Mouse (Mus musculus): ENCODE measurements around the gene Pld6. TPM values are rescaled to one million over a fixed set of nuclear protein-coding genes. Genes with fewer than 3 reads are reported as not detected.

Gene Pld6
- polyA plus RNA-seq, 1 experiment from 2014 or later, result 2.0 TPM

- no peak for ATAC-seq (ENCODE audit: insufficient number of reproducible peaks, low FRiP score, low TSS enrichment, low read depth)
- Histone ChIP-seq H3K4me1 (no peaks in the 10 kb centered on the region), H3K27ac (no peak overlapping the region), H3K4me3 (no peak overlapping the region), H3K9me3 (no peaks in the 10 kb centered on the region), H3K27me3 (no peaks in the 10 kb centered on the region), H3K9ac (no peak overlapping the region), H3K36me3 (peaks cover 37% of the 10 kb centered on the region), H3K4me2 (no peak overlapping the region)
- WGBS, result 74% methylated on average over 4 of the region's 4 CpGs
Measured at GRCm38 (mm10) chr11:59780241-59780640, 7.2 kb downstream of the Pld6 start.

- 77% methylated on average over 4 of the region's 4 CpGs for WGBS
Measured at GRCm38 (mm10) chr11:59779406-59779805, 8.0 kb downstream of the Pld6 start.

GRCm38 (mm10) chr11:59778874-59779223 lies 8.6 kb downstream of the Pld6 start:
- Histone ChIP-seq H3K27me3 (no peaks in the 10 kb centered on the region), H3K4me3 (no peak overlapping the region), H3K4me2 (no peak overlapping the region), H3K36me3 (peaks cover 51% of the 10 kb centered on the region), H3K9me3 (no peaks in the 10 kb centered on the region), H3K27ac (no peak overlapping the region), H3K9ac (no peak overlapping the region), H3K4me1 (no peaks in the 10 kb centered on the region)
- ATAC-seq (ENCODE audit: insufficient number of reproducible peaks, low FRiP score, low TSS enrichment, low read depth), result no peak
- WGBS, result 63% methylated on average over 1 of the region's 1 CpGs

More at GRCm38 (mm10) chr11:59779406-59779805, 8.0 kb downstream of the Pld6 start:
- Histone ChIP-seq H3K9me3 (no peaks in the 10 kb centered on the region), H3K27ac (no peak overlapping the region), H3K4me3 (no peak overlapping the region), H3K4me1 (no peaks in the 10 kb centered on the region), H3K4me2 (no peak overlapping the region), H3K27me3 (no peaks in the 10 kb centered on the region), H3K9ac (no peak overlapping the region), H3K36me3 (peaks cover 45% of the 10 kb centered on the region)
- no peak for ATAC-seq (ENCODE audit: insufficient number of reproducible peaks, low FRiP score, low TSS enrichment, low read depth)

- no peak for ATAC-seq (ENCODE audit: insufficient number of reproducible peaks, low FRiP score, low TSS enrichment, low read depth)
- Histone ChIP-seq H3K4me2 (no peak overlapping the region), H3K4me1 (no peaks in the 10 kb centered on the region), H3K9me3 (no peaks in the 10 kb centered on the region), H3K27me3 (no peaks in the 10 kb centered on the region), H3K9ac (no peak overlapping the region), H3K4me3 (no peak overlapping the region), H3K36me3 (peaks cover 56% of the 10 kb centered on the region), H3K27ac (no peak overlapping the region)
- WGBS, result 61% methylated on average over 9 of the region's 9 CpGs
Measured at GRCm38 (mm10) chr11:59778181-59778873, 9.1 kb downstream of the Pld6 start.

- Histone ChIP-seq H3K4me1 (no peaks in the 10 kb centered on the region), H3K4me3 (no peak overlapping the region), H3K27ac (no peak overlapping the region), H3K36me3 (peaks cover 65% of the 10 kb centered on the region), H3K4me2 (no peak overlapping the region), H3K27me3 (no peaks in the 10 kb centered on the region), H3K9ac (no peak overlapping the region), H3K9me3 (no peaks in the 10 kb centered on the region)
- 78% methylated on average over 5 of the region's 5 CpGs for WGBS
- no peak for ATAC-seq (ENCODE audit: insufficient number of reproducible peaks, low FRiP score, low TSS enrichment, low read depth)
Measured at GRCm38 (mm10) chr11:59777259-59777658, 10.2 kb downstream of the Pld6 start.

- H3K4me1 ChIP-seq, result no peaks in the 10 kb centered on the region
- 88% methylated on average over 13 of the region's 13 CpGs for WGBS
- H3K9ac ChIP-seq, result no peak overlapping the region
- no peak overlapping the region for H3K4me3 ChIP-seq
- H3K27ac ChIP-seq, result no peak overlapping the region
- H3K4me2 ChIP-seq, result no peak overlapping the region
- no peaks in the 10 kb centered on the region for H3K27me3 ChIP-seq
- ATAC-seq (ENCODE audit: insufficient number of reproducible peaks, low FRiP score, low TSS enrichment, low read depth), result no peak
- H3K36me3 ChIP-seq, result peaks cover 82% of the 10 kb centered on the region
- no peaks in the 10 kb centered on the region for H3K9me3 ChIP-seq
Measured at GRCm38 (mm10) chr11:59775435-59776148, 11.9 kb downstream of the Pld6 start.

GRCm38 (mm10) chr11:59774522-59774921 lies 12.9 kb downstream of the Pld6 start:
- Histone ChIP-seq H3K27me3 (no peaks in the 10 kb centered on the region), H3K27ac (no peak overlapping the region), H3K9me3 (no peaks in the 10 kb centered on the region), H3K4me3 (no peak overlapping the region), H3K36me3 (peaks cover 91% of the 10 kb centered on the region), H3K4me1 (no peaks in the 10 kb centered on the region), H3K9ac (no peak overlapping the region), H3K4me2 (no peak overlapping the region)
- no peak for ATAC-seq (ENCODE audit: insufficient number of reproducible peaks, low FRiP score, low TSS enrichment, low read depth)
- WGBS, result 91% methylated on average over 4 of the region's 4 CpGs

- H3K9ac ChIP-seq, result no peak overlapping the region
- no peaks in the 10 kb centered on the region for H3K9me3 ChIP-seq
- no peak overlapping the region for H3K27ac ChIP-seq
- no peak overlapping the region for H3K4me2 ChIP-seq
- no peak for ATAC-seq (ENCODE audit: insufficient number of reproducible peaks, low FRiP score, low TSS enrichment, low read depth)
- H3K27me3 ChIP-seq, result no peaks in the 10 kb centered on the region
- no peak overlapping the region for H3K4me3 ChIP-seq
- H3K4me1 ChIP-seq, result no peaks in the 10 kb centered on the region
- WGBS, result 95% methylated on average over 4 of the region's 4 CpGs
- peaks cover 95% of the 10 kb centered on the region for H3K36me3 ChIP-seq
Measured at GRCm38 (mm10) chr11:59772902-59773301, 14.5 kb downstream of the Pld6 start.

GRCm38 (mm10) chr11:59772291-59772690 lies 15.2 kb downstream of the Pld6 start:
- H3K9me3 ChIP-seq, result no peaks in the 10 kb centered on the region
- no peaks in the 10 kb centered on the region for H3K27me3 ChIP-seq
- H3K4me1 ChIP-seq, result no peaks in the 10 kb centered on the region
- no peak overlapping the region for H3K9ac ChIP-seq
- 91% methylated on average over 2 of the region's 2 CpGs for WGBS
- ATAC-seq (ENCODE audit: insufficient number of reproducible peaks, low FRiP score, low TSS enrichment, low read depth), result no peak
- H3K27ac ChIP-seq, result no peak overlapping the region
- peaks cover 96% of the 10 kb centered on the region for H3K36me3 ChIP-seq
- H3K4me2 ChIP-seq, result no peak overlapping the region
- H3K4me3 ChIP-seq, result no peak overlapping the region

- Histone ChIP-seq H3K9me3 (no peaks in the 10 kb centered on the region), H3K4me3 (no peak overlapping the region), H3K36me3 (peaks cover 95% of the 10 kb centered on the region), H3K27me3 (no peaks in the 10 kb centered on the region), H3K4me2 (no peak overlapping the region), H3K4me1 (no peaks in the 10 kb centered on the region), H3K9ac (no peak overlapping the region), H3K27ac (no peak overlapping the region)
- 84% methylated on average over 7 of the region's 7 CpGs for WGBS
- ATAC-seq (ENCODE audit: insufficient number of reproducible peaks, low FRiP score, low TSS enrichment, low read depth), result no peak
Measured at GRCm38 (mm10) chr11:59770753-59771152, 16.7 kb downstream of the Pld6 start.

- Histone ChIP-seq H3K4me3 (no peak overlapping the region), H3K27ac (no peak overlapping the region), H3K36me3 (peaks cover 95% of the 10 kb centered on the region), H3K9me3 (no peaks in the 10 kb centered on the region), H3K4me2 (no peak overlapping the region), H3K27me3 (no peaks in the 10 kb centered on the region), H3K4me1 (no peaks in the 10 kb centered on the region), H3K9ac (no peak overlapping the region)
- no peak for ATAC-seq (ENCODE audit: insufficient number of reproducible peaks, low FRiP score, low TSS enrichment, low read depth)
- 94% methylated on average over 6 of the region's 6 CpGs for WGBS
Measured at GRCm38 (mm10) chr11:59769738-59770137, 17.7 kb downstream of the Pld6 start.

GRCm38 (mm10) chr11:59769307-59769706 lies 18.1 kb downstream of the Pld6 start:
- Histone ChIP-seq H3K27me3 (no peaks in the 10 kb centered on the region), H3K27ac (no peak overlapping the region), H3K4me2 (no peak overlapping the region), H3K9me3 (no peaks in the 10 kb centered on the region), H3K4me3 (no peak overlapping the region), H3K36me3 (peaks cover 95% of the 10 kb centered on the region), H3K9ac (no peak overlapping the region), H3K4me1 (no peaks in the 10 kb centered on the region)
- ATAC-seq (ENCODE audit: insufficient number of reproducible peaks, low FRiP score, low TSS enrichment, low read depth), result no peak
- 96% methylated on average over 2 of the region's 2 CpGs for WGBS

Measured in limb, embryonic 15.5 days (tissue).